Mouse (Mus musculus) heart, postnatal 0 days (tissue): ENCODE results near the gene Nova1. TPM values are rescaled to one million over a fixed set of nuclear protein-coding genes. Genes with fewer than 3 reads are reported as not detected.
A peak's percentile ranks its signal among the peaks of the same experiment; 100 is the strongest.

Source experiments
- ATAC-seq: fragments of 200-750 bp; cut with Nextera tagmentation; 2 replicates; pipeline ENCODE4 v1.8.0; 2017; ENCODE audit warnings: low read depth, moderate number of reproducible peaks, moderate library complexity; ENCODE audit not compliant: insufficient read depth
- DNase-seq: peaks from one replicate; pipeline ENCODE4 v3.0.0-alpha.2; 2016; ENCODE audit warnings: low spot score
- H3K27ac ChIP-seq: fragments of 300-500 bp; sonication (generic); 2 replicates; pipeline ENCODE4 v1.5.1; 2014; ENCODE audit warnings: low read depth, mild to moderate bottlenecking
- H3K27me3 ChIP-seq: fragments of 300-500 bp; sonication (generic); 2 replicates; pipeline ENCODE4 v1.6.1; 2014; ENCODE audit warnings: low read length, mixed read lengths; ENCODE audit not compliant: control insufficient read depth, insufficient read depth
- H3K36me3 ChIP-seq: fragments of 300-500 bp; sonication (generic); replicated peaks from 2 replicates; pipeline ENCODE4 v1.6.1; 2014; ENCODE audit warnings: low read length, mixed read lengths; ENCODE audit not compliant: control insufficient read depth, insufficient read depth
- H3K4me1 ChIP-seq: fragments of 300-500 bp; sonication (generic); 2 replicates; pipeline ENCODE4 v1.6.1; 2014; ENCODE audit warnings: antibody characterized with exemption; ENCODE audit not compliant: control insufficient read depth, insufficient read depth
- H3K4me2 ChIP-seq: fragments of 300-500 bp; sonication (generic); 2 replicates; pipeline ENCODE4 v1.6.1; 2014; ENCODE audit warnings: low read depth, mild to moderate bottlenecking, low read length, moderate library complexity
- H3K4me3 ChIP-seq: fragments of 300-500 bp; sonication (generic); 2 replicates; pipeline ENCODE4 v1.5.1; 2014; ENCODE audit warnings: low read depth, low read length
- H3K9ac ChIP-seq: fragments of 300-500 bp; sonication (generic); replicated peaks from 2 replicates; pipeline ENCODE4 v1.6.1; 2014; ENCODE audit warnings: low read depth, low read length, mixed read lengths
- H3K9me3 ChIP-seq: fragments of 300-500 bp; sonication (generic); replicated peaks from 2 replicates; pipeline ENCODE4 v1.6.1; 2016; ENCODE audit warnings: low read length; ENCODE audit not compliant: control insufficient read depth
- CTCF ChIP-seq: IDR thresholded peaks from 2 replicates; pipeline ENCODE4 v1.5.1; 2016; ENCODE audit warnings: antibody characterized with exemption, control low read depth, low read depth
- EP300 ChIP-seq: IDR thresholded peaks from 2 replicates; pipeline ENCODE4 v1.6.1; 2016; ENCODE audit warnings: antibody characterized with exemption, low read depth
- WGBS: fragments of 180-500 bp; shearing (Covaris S2); extraction: QIAGEN DNeasy Blood & Tissue Kit; methylation state at CpG from one replicate; pipeline ENCODE4 v1.1.7; 2014; 5-methylcytosine and 5-hydroxymethylcytosine counted together
- polyA plus RNA-seq: library from polyadenylated mRNA; unstranded; fragments of >200 nt; fragmentation: Nextera tagmentation; extraction: Ambion mirVana; gene quantifications from 2 replicates; pipeline ENCODE4 v1.2.1, GENCODE M21; 2015
- total RNA-seq: library from RNA; depleted of rRNA; stranded (reverse); fragments of >200 nt; gene quantifications from 2 replicates; pipeline ENCODE4 v1.2.3, GENCODE M21; 2014; ENCODE audit warnings: low replicate concordance; rRNA removed

Nova1 gene
- total RNA-seq (0.08 and 0.15 TPM in 2 replicates), polyA plus RNA-seq (0.38 and 0.63 TPM in 2 replicates)

GRCm38 (mm10) chr12:46818856-46819347 is at the start of gene Nova1:
TSS of gene Nova1 (minus strand) at chr12:46818929.
- Histone ChIP-seq H3K27me3 (peaks cover 7% of the 10 kb centered on the region), H3K9me3 (no peaks in the 10 kb centered on the region), H3K4me1 (no peaks in the 10 kb centered on the region), H3K36me3 (no peaks in the 10 kb centered on the region), H3K27ac (peak within 1 kb of the TSS; percentile 62), H3K9ac (peak within 1 kb of the TSS; percentile 64), H3K4me2 (peak within 1 kb of the TSS; percentile 83), H3K4me3 (peak within 1 kb of the TSS; percentile 87)
- ATAC-seq (peak; percentile 72), DNase-seq (peak; percentile 44)
- TF ChIP-seq EP300, result no peak
- TF ChIP-seq CTCF, result no peak
- WGBS, result under 1% methylated on average over 27 of the region's 68 CpGs

GRCm38 (mm10) chr12:46819348-46820022 is 756 bp upstream of the Nova1 start:
- Histone ChIP-seq H3K4me2 (peak overlapping the region; percentile 83), H3K27ac (peak overlapping the region; percentile 62), H3K4me1 (no peaks in the 10 kb centered on the region), H3K4me3 (peak overlapping the region; percentile 87), H3K36me3 (no peaks in the 10 kb centered on the region), H3K9ac (peak overlapping the region; percentile 64), H3K27me3 (peaks cover 7% of the 10 kb centered on the region), H3K9me3 (no peaks in the 10 kb centered on the region)
- under 1% methylated on average over 56 of the region's 57 CpGs for WGBS
- peak; percentile 56 for DNase-seq
- peak; percentile 95 for ATAC-seq
- TF ChIP-seq EP300 (no peak), CTCF (no peak)

DNA sequence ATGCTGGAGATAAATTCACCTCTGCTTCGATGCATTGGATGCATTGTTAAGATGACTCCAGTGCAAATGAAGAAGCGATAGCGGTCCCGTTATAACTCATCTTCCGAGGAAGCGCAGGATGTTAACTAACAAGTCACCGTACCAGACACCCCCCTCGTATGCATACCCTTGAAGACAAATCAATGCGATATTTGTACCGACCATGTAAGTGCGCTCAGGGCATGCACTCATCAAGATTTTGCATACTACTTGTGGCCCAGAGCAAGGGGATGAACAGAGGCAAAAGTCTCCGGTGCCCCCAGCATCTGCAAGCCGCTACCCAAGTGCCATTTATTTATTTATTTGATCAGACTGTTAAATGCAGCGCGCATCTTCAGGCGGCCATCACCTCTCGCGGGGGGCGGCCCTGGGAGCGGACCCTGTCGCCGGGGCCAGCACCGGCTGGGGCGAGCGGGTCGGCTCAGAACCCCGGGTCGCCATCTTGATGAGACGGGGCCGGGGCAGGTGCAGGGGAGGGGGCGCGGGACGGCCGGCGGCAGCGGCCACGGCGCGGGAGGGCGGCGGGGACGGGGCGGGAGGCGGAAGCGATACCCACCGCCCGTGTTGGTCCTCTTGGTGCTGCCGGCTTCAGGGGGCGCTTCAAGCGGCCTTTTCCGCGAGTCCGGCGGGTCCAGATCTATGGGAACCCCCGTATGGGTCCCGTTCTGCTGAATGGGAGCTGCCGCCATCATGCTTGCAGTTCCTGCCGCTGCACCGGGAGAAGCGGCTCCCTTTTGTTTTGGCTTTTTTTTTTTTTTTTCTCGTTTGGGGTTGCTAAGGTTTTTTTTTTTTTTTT is 491 bp downstream of the Nova1 start:
- Histone ChIP-seq H3K27ac (no peak overlapping the region), H3K4me1 (no peaks in the 10 kb centered on the region), H3K9me3 (no peaks in the 10 kb centered on the region), H3K36me3 (no peaks in the 10 kb centered on the region), H3K4me3 (peak overlapping the region; percentile 87), H3K4me2 (peak overlapping the region; percentile 83), H3K9ac (peak overlapping the region; percentile 64), H3K27me3 (peaks cover 7% of the 10 kb centered on the region)
- ATAC-seq, result no peak
- DNase-seq, result no peak
- under 1% methylated on average over 59 of the region's 61 CpGs for WGBS
- no peak for TF ChIP-seq CTCF
- no peak for TF ChIP-seq EP300

DNA sequence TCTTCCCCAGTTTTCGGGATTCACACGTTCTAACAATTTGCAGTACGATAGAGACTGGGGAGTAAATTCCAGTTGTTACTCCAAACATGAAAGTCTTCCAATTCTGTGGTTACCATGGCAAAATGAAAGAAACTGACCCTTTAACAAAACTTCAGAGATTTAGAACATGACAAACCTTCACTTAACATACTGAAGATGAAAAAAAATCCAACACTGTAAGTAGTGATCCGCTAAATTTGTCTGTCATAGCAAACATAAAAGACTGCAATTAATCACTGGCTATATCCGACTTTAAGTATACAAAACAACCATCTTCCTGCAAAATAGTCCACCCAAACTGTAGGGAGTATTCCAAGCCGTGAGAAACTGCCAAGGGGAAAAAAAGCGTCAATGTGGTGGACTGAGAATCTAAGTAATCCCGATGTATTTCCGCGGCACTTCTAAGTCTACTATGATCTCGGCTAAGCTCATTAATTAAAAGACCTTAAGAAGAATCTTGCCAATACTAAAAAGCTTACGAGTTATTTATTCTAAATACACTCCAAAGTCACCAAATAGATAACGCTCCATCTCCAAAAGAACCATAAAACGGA is 1.4 kb downstream of the Nova1 start:
- ATAC-seq (no peak), DNase-seq (no peak)
- Histone ChIP-seq H3K27me3 (peaks cover 7% of the 10 kb centered on the region), H3K4me2 (peak overlapping the region; percentile 83), H3K4me1 (no peaks in the 10 kb centered on the region), H3K9ac (no peak overlapping the region), H3K4me3 (peak overlapping the region; percentile 87), H3K36me3 (no peaks in the 10 kb centered on the region), H3K27ac (no peak overlapping the region), H3K9me3 (no peaks in the 10 kb centered on the region)
- WGBS, result 34% methylated on average over 14 of the region's 14 CpGs
- TF ChIP-seq EP300 (no peak), CTCF (no peak)

- no peak overlapping the region for H3K27ac ChIP-seq
- WGBS, result 83% methylated on average over 3 of the region's 3 CpGs
- no peak overlapping the region for H3K4me3 ChIP-seq
- H3K27me3 ChIP-seq, result peaks cover 7% of the 10 kb centered on the region
- no peaks in the 10 kb centered on the region for H3K36me3 ChIP-seq
- H3K9ac ChIP-seq, result no peak overlapping the region
- no peaks in the 10 kb centered on the region for H3K9me3 ChIP-seq
- TF ChIP-seq CTCF (no peak), EP300 (no peak)
- H3K4me1 ChIP-seq, result no peaks in the 10 kb centered on the region
- no peak for DNase-seq
- no peak for ATAC-seq
- no peak overlapping the region for H3K4me2 ChIP-seq
Observed at GRCm38 (mm10) chr12:46816291-46816690, 2.4 kb downstream of the Nova1 start.
